Mouse (Mus musculus) lung, embryonic 16.5 days (tissue): ENCODE measurements at regions not wholly inside any gene's neighbourhood (a gene's known extent, or its start where the extent isn't known, plus 50 kb on each side); places are given as distances from the start of the nearest gene placed in this dataset.
A peak's percentile ranks its signal among the peaks of the same experiment; 100 is the strongest.

Experiments used
- ATAC-seq: fragments of 200-750 bp; cut with Nextera tagmentation; 2 replicates; pipeline ENCODE4 v1.8.0; 2017; ENCODE audit warnings: low read depth, mild to moderate bottlenecking, moderate library complexity
- H3K27ac ChIP-seq: fragments of 300-500 bp; sonication (generic); 2 replicates; pipeline ENCODE4 v1.5.1; 2014; ENCODE audit warnings: mild to moderate bottlenecking, control low read depth, low read length
- H3K27me3 ChIP-seq: fragments of 300-500 bp; sonication (generic); 2 replicates; pipeline ENCODE4 v1.6.1; 2014; ENCODE audit warnings: low read depth, low read length, mixed read lengths; ENCODE audit not compliant: control insufficient read depth, insufficient read depth
- H3K36me3 ChIP-seq: fragments of 300-500 bp; sonication (generic); 2 replicates; pipeline ENCODE4 v1.6.1; 2014; ENCODE audit warnings: low read length; ENCODE audit not compliant: control insufficient read depth, insufficient read depth
- H3K4me1 ChIP-seq: fragments of 300-500 bp; sonication (generic); replicated peaks from 2 replicates; pipeline ENCODE4 v1.6.1; 2014; ENCODE audit warnings: low read length, mixed read lengths; ENCODE audit not compliant: control insufficient read depth, insufficient read depth
- H3K4me2 ChIP-seq: fragments of 300-500 bp; sonication (generic); 2 replicates; pipeline ENCODE4 v1.6.1; 2014; ENCODE audit warnings: low read depth, low read length, control low read depth
- H3K4me3 ChIP-seq: fragments of 300-500 bp; sonication (generic); 2 replicates; pipeline ENCODE4 v1.5.1; 2014; ENCODE audit warnings: mild to moderate bottlenecking, low read length, control low read depth
- H3K9ac ChIP-seq: fragments of 300-500 bp; sonication (generic); 2 replicates; pipeline ENCODE4 v1.6.1; 2014; ENCODE audit warnings: low read length, control low read depth
- H3K9me3 ChIP-seq: fragments of 300-500 bp; sonication (generic); 2 replicates; pipeline ENCODE4 v1.6.1; 2016; ENCODE audit warnings: low read length; ENCODE audit not compliant: control insufficient read depth
- WGBS: fragments of 180-500 bp; shearing (Covaris S2); extraction: QIAGEN DNeasy Blood & Tissue Kit; methylation state at CpG from one replicate; pipeline ENCODE4 v1.1.7; 2014; 5-methylcytosine and 5-hydroxymethylcytosine counted together

DNA sequence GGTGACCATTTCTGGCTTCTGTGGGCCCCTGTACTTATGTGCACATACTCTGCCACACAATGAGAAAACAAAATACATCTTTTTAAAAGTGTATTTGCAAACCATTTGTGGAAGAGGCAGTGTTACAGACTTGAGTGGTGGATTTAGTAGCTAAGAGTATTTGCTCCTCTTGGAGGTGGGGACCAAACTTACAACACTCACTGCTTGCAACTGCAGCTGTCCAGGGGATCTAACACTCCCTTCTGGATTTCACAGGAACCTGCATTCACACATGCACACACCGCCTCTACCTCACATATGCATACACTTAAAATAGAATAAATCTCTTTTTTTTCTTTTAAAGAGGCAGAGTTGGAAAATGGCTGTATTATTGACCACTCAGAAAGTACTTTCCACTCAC, 386.2 kb downstream of the Ttll7 start:
- no peaks in the 10 kb centered on the region for H3K4me1 ChIP-seq
- no peak overlapping the region for H3K4me3 ChIP-seq
- WGBS = 73% methylated on average over 1 of the region's 1 CpGs
- H3K27me3 ChIP-seq = no peaks in the 10 kb centered on the region
- H3K27ac ChIP-seq = no peak overlapping the region
- ATAC-seq = peak; percentile 64
- no peak overlapping the region for H3K4me2 ChIP-seq
- H3K9me3 ChIP-seq = no peaks in the 10 kb centered on the region
- H3K9ac ChIP-seq = no peak overlapping the region
- no peaks in the 10 kb centered on the region for H3K36me3 ChIP-seq

DNA sequence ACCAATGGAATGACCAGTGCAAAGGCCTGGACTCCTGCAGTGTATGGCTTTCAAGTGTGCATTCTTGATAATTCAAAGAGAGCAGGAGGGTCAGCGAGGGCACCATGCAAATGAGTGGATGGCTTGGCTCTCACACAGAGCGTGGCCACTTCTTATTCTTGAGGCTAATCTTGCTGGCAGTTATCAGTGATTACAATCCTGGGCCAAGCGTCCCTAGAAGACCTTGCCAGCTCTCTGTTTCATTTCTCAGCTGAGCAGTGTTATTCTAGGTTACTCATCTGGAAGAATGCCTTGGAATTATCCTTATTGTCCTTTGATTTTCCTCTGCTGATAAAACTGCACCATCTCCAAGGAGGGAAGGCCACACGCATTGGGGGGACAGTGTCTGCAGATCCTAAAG, 388.5 kb downstream of the Ttll7 start:
- Histone ChIP-seq H3K27ac (no peak overlapping the region), H3K36me3 (no peaks in the 10 kb centered on the region), H3K9me3 (no peaks in the 10 kb centered on the region), H3K27me3 (no peaks in the 10 kb centered on the region), H3K4me2 (no peak overlapping the region), H3K9ac (no peak overlapping the region), H3K4me3 (no peak overlapping the region), H3K4me1 (no peaks in the 10 kb centered on the region)
- ATAC-seq = no peak
- WGBS = 69% methylated on average over 4 of the region's 4 CpGs

DNA sequence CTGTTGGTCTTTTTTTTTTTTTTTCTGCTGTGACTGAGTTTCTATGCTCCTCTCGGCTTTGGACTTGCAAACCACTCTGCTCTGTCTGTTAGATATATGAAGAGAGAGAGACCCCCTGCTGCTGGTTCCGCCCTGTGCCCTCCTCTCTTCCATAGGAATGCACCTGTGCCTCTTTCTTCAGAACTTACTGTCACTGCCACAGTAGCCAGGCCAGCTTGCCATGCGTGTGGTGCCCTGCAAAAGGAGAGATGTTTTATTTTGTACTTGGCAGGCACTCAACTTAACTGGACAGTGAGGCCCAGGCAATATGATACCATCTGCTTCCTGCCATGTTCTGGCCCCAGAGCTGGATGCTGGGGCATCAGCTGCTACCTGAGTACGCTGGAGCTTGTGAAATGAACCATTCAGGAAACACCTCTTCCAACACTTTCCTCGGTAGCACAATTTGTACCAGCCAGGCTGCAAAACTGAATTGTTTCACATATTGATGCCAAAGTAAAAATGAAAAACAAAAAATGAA, 392.8 kb downstream of the Ttll7 start:
- ATAC-seq = no peak
- H3K4me2 ChIP-seq = no peak overlapping the region
- 71% methylated on average over 5 of the region's 5 CpGs for WGBS
- no peak overlapping the region for H3K4me3 ChIP-seq
- no peak overlapping the region for H3K9ac ChIP-seq
- no peaks in the 10 kb centered on the region for H3K27me3 ChIP-seq
- H3K4me1 ChIP-seq = no peaks in the 10 kb centered on the region
- H3K36me3 ChIP-seq = no peaks in the 10 kb centered on the region
- no peaks in the 10 kb centered on the region for H3K9me3 ChIP-seq
- H3K27ac ChIP-seq = no peak overlapping the region

DNA sequence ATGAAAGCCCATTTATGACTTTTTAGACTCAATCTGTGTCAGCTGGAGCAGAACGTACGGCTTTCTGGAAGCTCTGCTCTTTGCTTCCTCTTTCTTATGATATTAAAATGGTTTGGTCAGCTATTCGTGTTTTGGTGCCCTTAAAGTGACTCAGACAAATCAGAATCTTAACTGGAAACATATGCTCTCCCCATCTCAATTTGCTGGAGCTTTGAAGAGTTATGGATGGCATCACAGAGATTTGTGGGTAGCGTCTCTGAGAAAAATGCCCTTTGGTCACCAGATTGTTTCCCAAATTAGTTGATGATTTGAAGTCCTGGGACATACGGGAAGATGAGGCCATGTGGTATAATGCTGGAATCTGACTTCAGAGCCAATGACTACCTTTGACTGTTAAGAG, 394.0 kb downstream of the Ttll7 start:
- Histone ChIP-seq H3K27me3 (no peaks in the 10 kb centered on the region), H3K4me1 (no peaks in the 10 kb centered on the region), H3K4me3 (no peak overlapping the region), H3K9ac (no peak overlapping the region), H3K9me3 (no peaks in the 10 kb centered on the region), H3K36me3 (no peaks in the 10 kb centered on the region), H3K4me2 (no peak overlapping the region), H3K27ac (no peak overlapping the region)
- ATAC-seq = no peak
- 80% methylated on average over 5 of the region's 5 CpGs for WGBS

DNA sequence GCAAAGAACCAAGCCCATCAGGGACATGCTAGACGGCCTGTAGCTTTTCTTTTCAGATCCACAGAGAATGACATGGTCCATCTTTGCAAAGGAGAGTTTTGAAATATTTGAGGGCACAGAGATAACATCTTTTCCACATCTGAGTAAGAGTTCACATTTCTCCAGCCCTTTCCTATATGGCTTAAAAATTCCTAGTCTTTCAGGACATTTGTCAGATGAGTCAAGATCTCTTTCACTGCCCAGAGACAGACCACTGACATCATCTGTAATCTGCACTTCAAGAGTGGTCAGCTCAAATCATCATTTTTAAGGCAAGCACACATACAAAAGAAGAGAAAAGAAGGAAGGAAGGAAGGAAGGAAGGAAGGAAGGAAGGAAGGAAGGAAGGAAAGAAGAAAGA, 397.3 kb downstream of the Ttll7 start:
- Histone ChIP-seq H3K36me3 (no peaks in the 10 kb centered on the region), H3K4me3 (no peak overlapping the region), H3K27me3 (no peaks in the 10 kb centered on the region), H3K27ac (no peak overlapping the region), H3K9ac (no peak overlapping the region), H3K9me3 (no peaks in the 10 kb centered on the region), H3K4me1 (no peaks in the 10 kb centered on the region), H3K4me2 (no peak overlapping the region)
- ATAC-seq = no peak
- WGBS = 83% methylated on average over 1 of the region's 1 CpGs

DNA sequence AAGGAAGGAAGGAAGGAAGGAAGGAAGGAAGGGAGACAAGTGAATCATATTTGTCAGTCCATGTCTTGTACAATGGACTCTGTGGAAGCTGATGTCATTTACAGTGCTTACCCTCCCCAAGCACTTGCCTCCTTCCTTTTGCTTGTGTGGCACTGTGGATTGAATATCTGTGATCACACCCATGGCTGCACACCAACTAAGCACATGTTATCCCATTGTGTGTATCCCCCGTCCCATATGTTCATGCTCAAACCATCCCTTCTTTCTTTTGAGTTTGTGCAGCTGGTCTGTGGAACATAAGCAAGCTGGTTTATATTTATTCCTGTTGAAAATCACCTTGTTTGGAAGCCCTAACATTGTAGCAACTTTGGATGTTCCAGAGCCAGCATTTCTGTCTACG, 397.7 kb downstream of the Ttll7 start:
- Histone ChIP-seq H3K36me3 (no peaks in the 10 kb centered on the region), H3K27me3 (no peaks in the 10 kb centered on the region), H3K27ac (no peak overlapping the region), H3K9ac (no peak overlapping the region), H3K9me3 (no peaks in the 10 kb centered on the region), H3K4me1 (no peaks in the 10 kb centered on the region), H3K4me2 (no peak overlapping the region), H3K4me3 (no peak overlapping the region)
- 74% methylated on average over 2 of the region's 2 CpGs for WGBS
- no peak for ATAC-seq

DNA sequence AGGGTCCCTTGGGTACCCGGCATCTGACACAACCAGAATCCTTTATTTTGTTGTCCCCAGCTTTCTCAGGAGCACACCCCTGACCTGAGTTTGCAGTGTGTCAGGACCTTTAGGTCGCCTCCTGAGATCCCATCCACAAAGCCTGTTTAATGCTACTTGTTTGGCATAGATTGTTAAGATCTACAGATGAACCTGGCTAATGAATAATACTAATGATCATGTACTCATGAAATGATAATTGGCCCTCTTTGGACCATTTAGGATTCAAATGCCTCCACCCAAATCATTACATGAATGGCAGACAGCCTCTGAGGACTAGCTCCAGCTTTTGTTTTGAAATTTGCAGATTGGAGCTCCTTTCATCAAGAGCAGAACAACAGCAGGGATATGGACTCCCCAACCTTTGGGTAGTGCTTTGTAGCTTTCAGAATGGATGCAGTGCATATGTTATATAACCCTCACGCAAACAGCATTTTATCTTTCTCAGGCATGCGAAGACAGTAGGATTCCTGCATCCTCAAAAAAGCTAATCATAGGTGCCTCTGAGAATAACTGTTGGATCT, 400.1 kb downstream of the Ttll7 start:
- H3K4me3 ChIP-seq = no peak overlapping the region
- no peak for ATAC-seq
- WGBS = 74% methylated on average over 4 of the region's 4 CpGs
- no peaks in the 10 kb centered on the region for H3K36me3 ChIP-seq
- H3K4me2 ChIP-seq = no peak overlapping the region
- no peaks in the 10 kb centered on the region for H3K9me3 ChIP-seq
- no peaks in the 10 kb centered on the region for H3K4me1 ChIP-seq
- H3K9ac ChIP-seq = no peak overlapping the region
- no peak overlapping the region for H3K27ac ChIP-seq
- no peaks in the 10 kb centered on the region for H3K27me3 ChIP-seq

DNA sequence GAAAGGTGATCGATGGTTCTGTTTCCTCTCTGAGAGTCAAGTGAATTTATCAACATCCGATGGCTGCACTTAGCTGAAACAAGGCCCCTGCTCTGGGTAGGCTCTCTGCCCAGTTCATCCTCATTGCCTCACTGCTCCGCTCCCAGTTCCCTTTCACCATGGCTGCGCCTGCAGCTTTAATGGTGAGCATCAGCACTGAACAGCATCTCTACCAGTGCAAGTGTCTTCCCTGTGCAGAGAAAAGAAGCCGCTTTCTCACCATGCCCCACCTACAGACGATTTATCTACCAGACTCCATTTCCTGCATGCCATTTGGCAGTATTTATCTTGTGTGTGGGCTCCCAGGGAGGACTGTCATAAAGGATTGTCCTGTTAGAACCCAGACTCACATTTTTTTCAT, 400.6 kb downstream of the Ttll7 start:
- no peak for ATAC-seq
- H3K4me2 ChIP-seq = no peak overlapping the region
- no peak overlapping the region for H3K9ac ChIP-seq
- no peak overlapping the region for H3K4me3 ChIP-seq
- H3K36me3 ChIP-seq = no peaks in the 10 kb centered on the region
- WGBS = 64% methylated on average over 6 of the region's 6 CpGs
- no peaks in the 10 kb centered on the region for H3K27me3 ChIP-seq
- no peak overlapping the region for H3K27ac ChIP-seq
- H3K9me3 ChIP-seq = no peaks in the 10 kb centered on the region
- H3K4me1 ChIP-seq = no peaks in the 10 kb centered on the region

DNA sequence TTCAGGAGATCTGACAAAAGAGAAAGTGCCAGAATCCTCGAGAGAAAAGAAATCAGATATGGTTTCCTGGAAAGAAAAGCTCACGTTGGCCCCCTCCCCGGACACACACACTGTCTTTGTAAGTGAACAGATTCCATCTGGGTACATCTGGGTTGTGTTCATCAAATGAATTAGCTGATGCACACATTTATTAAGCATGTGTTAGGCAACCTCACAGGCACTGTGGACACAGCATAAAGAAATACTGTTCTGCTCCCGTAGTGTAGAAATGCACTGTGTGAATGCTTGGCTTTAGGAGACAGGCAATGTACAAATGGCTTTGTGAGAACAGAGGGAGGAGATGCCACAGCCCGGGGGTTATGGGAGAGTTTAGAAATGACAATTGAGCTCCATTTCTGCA, 402.3 kb downstream of the Ttll7 start:
- WGBS = 51% methylated on average over 5 of the region's 5 CpGs
- no peak for ATAC-seq

More for the DNA sequence above, 402.3 kb downstream of the Ttll7 start:
- no peak overlapping the region for H3K4me3 ChIP-seq
- no peak overlapping the region for H3K9ac ChIP-seq
- no peaks in the 10 kb centered on the region for H3K9me3 ChIP-seq
- no peaks in the 10 kb centered on the region for H3K4me1 ChIP-seq
- no peak overlapping the region for H3K4me2 ChIP-seq
- H3K27ac ChIP-seq = no peak overlapping the region
- H3K27me3 ChIP-seq = no peaks in the 10 kb centered on the region
- no peaks in the 10 kb centered on the region for H3K36me3 ChIP-seq
